Mouse (Mus musculus) inflammation-experienced regulatory T-cells, adult 6 months (primary cell): ENCODE measurements around the gene Tomm20. TPM values are rescaled to one million over a fixed set of nuclear protein-coding genes. Genes with fewer than 3 reads are reported as not detected.
A peak's percentile ranks its signal among the peaks of the same experiment; 100 is the strongest.

Experiments
- ATAC-seq: one replicate; pipeline ENCODE4 v1.8.0; 2017
- polyA plus RNA-seq, 3 experiments: library from polyadenylated mRNA; unstranded; fragments of 100-300 nt; shearing (Covaris generic); gene quantifications; one replicate each; pipeline ENCODE4 v1.2.1; 2017

Gene Tomm20
- polyA plus RNA-seq, 3 experiments from 2014 or later = 36.5 to 96.0 (median 72.6) TPM

DNA sequence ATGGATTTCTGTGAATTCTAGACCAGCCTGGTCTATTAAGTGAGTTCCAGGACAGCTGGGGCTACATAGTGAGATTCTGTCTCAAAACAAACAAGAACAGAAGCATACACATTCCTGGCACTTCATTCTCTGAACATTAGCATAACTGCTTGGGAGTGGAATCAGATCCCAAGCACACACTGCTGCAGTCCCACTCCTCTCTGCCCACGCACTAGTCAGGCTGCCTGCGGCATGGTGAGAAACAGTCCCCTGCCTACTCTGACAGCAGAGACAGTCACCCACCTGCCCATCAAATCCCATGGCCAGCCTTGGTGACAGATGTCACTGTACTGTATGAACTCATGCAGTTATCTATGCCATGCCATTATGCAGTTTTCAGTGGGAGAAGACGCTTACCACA, 15.9 kb upstream of the Tomm20 start:
- no peak for ATAC-seq

DNA sequence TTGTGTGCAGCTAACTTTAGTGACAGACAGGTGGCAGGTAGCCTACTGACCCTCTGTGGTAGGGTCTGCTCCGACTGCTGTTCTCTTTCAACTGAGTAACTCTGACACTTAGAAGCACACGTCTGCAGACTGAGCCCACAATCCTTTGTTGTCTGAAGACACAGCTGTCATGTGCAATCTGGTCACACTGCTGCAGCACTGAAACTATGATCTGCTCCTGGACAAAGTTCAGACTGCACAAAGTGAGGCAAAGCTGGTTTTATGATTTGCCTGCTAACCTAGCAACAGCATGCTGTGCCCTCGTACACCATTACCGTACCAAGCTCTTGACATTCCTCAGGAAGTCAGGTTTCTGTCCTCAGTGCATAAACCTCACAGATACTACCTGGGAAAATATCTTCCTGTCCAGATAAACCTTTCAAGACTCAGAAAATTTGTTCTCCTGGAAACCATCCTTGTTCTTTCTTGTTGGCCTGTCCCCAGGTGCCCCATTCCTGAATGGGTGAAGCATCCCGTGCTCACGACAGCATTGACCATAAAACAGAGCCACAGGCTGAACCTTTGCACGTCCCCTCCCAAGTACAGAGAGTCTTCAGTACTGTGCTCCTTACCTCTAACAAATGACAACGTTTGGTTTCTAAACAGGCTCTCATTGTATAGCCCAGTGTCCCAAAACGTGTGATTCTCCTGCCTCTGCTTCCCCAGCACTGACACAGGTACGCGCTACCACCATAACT, 6.4 kb upstream of the Tomm20 start:
- ATAC-seq = no peak

DNA sequence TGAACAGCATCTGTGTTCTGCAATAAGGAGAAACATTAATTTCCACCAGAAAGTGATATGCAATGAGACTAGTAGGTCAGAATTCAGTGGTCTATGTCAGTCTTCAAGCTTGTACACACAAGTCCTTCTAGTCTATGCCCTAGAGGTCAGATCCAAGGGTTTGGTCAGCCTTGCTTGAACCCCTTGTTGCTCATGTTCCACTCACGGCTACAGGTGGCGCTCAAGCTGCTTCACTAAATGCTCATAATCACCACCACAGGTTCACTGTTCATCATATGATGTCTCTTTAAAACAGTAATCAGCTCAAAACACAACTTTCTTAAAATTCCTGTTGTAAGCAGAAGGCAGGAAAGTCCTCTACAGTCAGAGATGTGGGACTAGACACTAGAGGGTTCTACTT, 3.9 kb upstream of the Tomm20 start:
- no peak for ATAC-seq

DNA sequence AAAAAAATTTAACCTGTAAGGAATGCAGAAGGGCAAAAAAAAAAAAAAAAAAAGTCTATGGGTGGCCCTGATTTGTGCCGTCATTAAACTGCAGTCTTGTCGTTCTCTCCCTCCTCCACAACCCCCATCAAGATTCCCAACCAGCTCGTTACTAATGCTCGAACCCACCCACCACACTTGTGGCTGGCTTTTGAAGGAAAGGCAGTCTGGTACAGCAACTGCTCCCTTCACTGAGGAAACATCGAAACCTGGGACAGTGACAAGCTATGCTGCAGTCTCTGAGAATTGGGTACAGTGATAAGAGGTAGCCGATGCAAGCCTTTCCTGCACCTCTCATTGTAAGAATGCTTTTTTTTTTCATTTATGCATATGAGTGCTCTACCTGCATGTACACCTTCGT, 800 bp upstream of the Tomm20 start:
- ATAC-seq = no peak

DNA sequence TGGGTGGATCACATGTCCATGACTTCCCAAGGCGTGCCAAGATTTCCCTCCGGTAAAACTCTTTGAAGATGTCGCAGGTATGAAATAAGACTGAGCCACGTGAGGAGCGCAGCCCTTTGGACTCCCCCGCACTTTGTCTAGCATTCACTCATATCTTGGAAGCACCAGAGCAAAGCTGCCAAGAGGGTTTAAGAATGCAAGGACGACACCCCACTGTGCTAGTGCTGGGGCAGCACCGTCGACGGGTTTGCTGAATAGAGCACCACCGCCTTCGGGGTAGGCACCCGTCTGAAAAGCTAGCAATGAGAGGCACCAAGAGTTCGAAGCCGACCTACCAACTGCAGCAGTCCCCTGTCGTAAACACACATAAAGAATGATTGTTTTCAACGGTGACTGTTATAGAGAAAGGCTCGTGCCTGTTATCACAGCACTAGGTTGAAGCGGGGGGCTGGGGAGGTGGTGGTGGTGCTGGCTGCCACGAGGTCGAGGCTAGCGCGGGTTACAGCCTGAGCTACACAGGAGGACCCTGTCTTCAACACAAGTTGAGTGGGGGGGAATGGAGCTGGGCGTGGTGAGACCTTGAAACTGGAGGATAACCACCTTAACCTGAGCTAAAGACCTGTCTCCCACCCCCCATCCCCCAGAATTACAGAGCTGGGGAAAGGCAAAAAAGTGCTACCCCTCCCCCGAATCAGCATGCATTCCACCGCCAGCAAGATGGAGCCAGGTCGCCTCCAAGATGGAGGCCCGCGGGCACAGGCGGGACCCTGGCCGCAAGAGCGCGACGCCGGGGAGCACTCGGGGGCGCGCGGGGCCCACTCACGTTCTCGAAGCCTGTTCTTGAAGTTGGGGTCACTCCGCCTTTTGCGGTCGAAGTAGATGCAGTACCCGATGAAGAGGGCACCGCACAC, 608 bp downstream of the Tomm20 start:
- peak; percentile 42 for ATAC-seq

DNA sequence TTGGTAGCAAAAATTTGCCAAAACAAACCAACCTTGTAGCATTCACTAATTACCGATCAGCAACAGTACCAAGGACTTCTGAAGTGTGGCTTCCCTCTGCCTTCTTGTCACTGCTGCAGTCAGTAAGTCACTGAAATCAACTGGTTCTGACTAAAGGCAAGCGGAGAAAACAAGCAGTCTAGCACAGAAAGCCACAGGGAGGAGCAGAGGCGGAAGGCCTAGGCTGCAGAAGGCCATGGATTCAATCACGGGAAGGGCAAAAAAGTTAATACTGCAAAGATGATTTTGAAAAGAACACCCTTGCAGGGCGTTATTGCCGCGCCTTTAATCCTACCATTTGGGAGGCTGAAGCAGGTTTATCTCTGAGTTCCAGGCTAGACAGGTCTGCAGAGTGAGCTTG, 2.1 kb downstream of the Tomm20 start:
- no peak for ATAC-seq

DNA sequence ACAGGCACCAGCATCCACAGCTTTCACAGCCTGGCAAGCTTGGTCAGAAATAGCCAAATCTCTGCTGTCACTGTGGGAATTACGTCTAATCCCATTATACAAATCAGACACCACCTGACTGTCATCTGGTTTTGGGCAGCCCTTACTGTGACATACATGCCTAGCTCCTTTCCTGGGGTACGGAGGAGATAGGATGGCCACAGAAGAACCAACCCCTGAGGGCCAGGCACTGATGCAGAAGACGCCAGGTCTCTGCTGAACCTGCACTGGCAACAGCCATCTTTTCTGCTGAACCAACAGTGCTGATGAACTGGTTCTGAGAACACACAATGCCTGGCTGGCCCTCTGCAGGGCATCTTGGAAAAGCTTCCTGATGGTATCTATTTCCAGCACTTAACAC, 8.3 kb downstream of the Tomm20 start:
- no peak for ATAC-seq

DNA sequence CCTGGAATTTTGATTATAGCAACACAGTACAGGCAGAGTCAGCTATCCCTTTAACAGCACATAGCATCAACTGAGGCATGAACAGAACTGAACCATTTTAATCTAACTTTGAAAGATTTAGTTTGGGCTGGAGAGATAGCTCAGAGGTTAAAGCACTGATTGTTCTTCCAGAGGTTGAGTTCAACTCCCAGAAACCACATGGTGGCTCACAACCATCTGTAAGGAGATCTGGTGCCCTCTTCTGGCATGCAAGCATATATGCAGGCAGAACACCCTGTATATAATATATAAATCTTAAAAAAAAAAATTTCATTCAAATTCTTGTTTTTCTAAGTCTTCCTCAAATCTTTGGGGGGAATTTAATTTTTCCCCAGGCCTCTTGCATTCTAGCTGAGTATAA, 9.7 kb downstream of the Tomm20 start:
- ATAC-seq = peak; percentile 66

DNA sequence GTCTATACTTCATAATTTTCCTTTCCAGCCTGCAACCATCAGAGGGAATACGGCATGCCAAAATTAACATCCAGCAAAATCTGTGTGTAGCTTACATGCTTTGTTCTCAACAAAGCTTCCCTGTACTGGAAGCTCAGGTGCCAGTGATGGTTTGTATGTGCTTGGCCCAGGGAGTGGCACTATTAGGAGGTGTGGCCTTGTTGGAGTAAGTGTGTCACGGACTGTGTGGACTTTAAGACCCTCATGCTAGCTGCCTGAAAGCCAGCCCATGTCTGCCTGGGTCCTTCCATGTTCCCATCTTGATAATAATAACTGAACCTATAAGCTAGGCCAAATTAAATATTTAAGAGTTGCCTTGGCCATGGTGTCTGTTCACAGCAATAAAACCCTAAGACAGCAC, 10.3 kb downstream of the Tomm20 start:
- no peak for ATAC-seq

DNA sequence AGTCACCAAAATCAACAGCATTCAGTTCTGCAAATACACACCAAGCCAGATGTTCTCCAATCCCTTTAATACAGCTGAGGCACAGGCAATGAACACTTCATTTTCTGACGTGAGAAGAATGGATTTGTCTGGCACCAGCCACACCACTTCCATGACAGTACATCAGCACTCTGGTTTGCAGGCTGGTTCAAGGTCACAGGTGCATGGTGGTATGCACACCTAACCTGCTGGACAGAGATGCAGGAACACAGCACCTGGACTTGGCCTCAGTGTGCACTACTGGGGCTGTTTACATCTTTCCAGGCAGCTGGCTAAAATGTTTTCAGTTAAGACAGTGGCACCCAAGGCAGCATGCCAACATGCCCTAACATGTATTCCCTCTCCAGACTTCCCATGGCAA, 13.0 kb downstream of the Tomm20 start:
- no peak for ATAC-seq

DNA sequence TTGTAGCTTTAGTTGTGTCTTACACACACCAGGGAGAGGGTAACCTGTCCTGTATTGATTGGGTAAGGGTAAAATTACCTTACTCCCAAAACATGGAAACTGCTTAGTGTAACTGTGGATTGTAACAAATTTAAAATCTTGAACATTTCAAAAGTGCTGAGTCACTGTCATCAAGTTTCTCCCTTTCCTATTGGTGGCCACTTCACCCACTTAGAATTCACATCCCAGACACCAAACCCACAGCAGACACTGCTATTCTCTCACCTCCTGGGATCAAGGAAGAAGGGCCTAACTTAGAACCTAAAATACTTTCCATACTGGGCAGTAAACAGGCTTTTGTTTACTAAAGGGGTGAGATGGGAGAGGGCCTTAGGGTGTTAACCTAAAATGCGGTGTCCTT, 13.4 kb downstream of the Tomm20 start:
- ATAC-seq = no peak

DNA sequence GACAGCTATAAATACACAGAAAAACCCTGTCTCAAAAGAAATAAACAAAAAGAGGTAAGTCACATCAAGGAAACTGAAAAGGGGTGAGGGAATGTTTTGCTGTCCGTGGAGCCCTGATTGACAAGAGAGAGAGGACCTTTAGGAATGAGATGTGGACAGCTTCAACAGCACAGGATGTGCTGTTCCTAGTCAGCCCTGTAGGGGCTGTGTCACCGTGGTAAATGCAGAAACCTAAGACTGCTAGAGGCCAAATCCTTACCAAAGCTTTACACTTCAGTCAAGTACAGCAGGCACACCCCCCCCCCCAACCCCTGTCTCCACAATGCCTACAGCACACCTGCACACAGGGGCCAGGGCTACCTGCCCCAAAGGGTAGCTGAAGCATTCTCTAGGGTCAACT, 13.9 kb downstream of the Tomm20 start:
- peak; percentile 57 for ATAC-seq

DNA sequence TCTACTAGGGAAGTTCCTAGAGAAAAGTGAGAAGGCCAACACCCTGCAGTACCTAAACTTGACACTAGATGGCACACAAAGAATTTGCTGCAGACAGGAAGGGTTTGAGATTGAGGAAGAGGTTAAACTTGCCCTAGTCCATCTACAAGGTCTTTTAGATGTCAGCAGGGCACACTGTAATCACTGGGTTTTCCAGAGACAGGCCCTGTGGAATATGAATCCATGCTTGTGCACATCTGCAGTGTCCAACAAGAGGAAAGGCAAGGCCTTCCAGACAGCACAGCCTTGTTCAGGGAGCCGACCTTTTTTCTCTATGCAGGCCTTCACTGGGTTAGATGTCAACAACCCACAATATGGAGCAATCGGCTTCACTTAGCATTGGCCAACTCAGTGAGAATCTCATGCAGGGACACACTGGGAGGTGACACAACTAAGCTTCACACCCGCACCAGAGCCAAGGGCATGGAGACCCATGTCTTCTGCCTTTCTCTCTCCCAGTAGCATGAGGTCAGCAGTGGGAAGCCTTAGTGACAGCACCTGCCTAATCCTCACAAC, 16.0 kb downstream of the Tomm20 start:
- peak; percentile 60 for ATAC-seq

DNA sequence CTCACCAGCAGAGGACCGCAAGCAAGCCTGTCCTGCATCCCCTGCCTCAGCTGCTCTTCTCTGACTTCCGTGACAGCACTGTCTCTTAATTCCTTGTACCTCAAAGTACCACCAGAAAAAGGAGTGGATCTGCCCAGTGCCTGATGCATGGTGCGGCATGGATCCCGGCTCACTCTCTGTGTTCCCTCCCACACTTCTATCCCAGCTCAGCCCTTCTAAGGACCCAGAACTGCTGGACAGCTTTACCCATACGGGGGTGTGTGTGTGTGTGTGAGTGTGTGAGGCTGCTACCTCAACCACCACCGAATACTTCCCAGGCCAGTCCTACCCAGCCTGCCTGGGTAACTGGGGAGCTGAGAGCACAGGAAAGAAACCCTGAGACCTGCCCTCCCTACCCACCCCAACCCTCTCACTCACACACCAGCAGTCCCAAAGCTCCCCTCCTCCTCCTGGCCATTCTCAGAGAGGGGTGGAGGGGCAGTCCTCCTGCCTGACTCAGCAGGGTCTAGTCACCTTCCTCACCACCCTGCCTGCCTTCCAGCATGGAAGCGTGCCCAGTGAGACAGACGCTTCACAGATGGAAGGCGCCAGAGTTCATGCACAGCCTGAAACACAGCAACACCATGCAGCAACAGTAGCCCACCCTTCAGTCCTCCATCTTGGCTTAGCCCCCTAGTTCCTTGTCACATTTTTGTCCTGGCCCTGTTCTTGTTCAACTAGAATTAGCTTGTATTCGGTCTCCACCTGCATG, 16.7 kb downstream of the Tomm20 start:
- ATAC-seq = no peak

DNA sequence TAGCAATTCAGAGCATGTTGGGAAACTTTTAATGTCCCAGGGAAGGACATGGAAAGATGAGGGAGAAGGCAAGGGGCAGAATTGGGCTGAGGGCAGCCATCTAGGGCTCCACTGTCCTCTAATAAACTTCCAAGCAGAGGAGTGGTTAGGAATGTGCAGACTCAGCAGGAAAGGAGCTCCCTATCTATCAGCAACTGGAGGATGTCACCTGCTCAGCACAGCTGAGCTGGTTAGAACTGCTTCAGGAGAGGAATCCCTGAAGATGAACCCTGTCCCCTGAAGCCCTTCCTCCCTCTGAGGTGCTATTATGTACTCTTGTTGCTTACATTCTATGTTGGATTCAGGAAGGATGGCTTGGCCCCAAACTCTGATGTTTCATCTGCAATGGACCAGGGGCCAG, 17.6 kb downstream of the Tomm20 start:
- no peak for ATAC-seq

DNA sequence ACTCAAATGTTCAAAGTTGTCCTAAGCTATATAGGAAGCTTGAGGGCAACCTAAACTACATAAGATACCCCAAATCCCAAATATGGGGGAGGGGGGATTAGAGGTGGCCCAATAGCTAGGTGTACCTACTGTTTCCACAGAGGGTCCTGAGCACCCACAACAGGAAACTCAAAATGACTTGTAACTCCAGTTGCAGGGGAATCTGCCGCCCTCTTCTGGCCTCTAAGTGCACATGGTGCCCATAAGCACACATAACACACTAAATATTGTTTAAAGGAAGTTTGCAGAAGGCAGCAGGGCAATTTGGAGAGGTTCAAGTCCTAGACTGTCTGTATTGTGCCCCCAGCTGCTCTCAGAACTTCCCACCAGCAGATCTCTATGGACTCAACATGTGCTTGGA, 18.6 kb downstream of the Tomm20 start:
- ATAC-seq = no peak

DNA sequence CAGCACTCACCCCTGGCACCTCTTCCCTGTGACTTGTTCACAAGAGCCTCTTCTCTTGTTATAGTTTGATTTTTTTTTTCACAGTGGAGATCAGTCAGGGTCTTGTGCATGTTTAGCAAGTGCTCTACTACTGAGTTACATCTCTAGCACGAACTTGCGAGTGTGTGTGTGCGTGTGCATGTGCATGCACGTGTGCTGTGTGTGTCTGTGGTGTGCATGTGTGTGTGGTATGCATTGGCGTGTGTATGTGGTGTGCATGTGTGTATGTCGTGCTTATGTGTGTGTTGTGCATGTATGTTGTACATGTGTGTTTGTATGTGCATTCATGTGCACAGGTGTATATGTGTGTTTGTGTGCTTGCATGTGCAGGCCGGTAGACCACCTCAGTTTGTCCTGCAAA, 22.7 kb downstream of the Tomm20 start:
- no peak for ATAC-seq

DNA sequence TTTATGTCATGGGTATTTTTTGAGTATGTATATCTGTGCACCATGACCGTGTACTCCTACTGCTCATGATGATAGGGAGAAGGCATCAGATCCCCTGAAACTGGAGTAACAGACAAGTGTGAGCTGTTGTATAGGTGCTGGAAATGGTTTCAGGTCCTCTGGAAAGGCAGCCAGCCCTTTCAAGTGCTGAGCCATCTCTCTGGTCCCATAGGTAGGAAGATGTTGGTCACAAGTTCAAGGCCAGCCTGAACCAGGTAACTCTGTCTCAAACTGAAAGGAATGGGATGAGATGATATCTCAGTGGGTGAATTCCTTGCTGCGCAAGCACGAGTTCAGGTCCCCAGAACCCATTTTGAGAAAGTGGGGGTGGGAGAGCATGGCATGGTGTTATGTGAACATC, 24.2 kb downstream of the Tomm20 start:
- ATAC-seq = no peak

DNA sequence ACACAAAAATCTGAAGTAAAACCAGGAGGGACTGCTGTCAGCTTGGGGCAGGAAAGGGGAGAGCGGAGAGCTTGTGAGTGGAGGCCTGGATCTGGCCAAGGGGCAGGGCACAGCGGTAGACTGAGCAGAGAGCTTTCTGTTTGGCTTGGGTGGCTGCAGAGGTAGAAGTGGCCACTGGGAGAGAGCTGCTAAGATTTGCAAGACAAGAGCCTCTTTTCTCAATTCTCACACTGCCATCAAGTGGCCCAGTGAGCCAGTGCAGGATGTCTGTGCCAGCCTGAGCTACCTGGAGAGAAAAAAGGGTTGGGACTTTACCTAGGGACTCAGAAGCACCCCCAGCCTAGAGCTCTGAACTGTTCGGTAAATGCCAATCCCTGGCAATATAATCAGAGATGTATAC, 24.8 kb downstream of the Tomm20 start:
- ATAC-seq = peak; percentile 98

DNA sequence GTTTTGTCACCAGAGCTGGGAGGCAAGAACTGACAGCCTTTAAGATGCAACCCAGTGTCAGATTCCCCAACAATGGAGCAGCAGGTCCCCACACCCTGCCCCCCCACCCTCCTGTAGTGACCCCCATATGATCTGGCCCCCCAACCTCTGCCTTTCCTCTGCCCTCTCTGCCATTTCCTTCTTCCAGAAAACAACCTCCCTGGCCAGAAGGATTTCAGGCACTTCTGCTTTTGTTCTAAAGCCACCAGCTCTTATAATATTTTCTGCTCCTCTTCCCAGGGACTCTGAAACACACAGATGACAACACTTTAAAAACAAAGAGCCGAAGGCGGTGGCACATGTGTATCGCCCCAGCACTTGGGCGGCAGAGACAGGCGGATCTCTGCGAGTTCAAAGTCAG, 25.3 kb downstream of the Tomm20 start:
- no peak for ATAC-seq

DNA sequence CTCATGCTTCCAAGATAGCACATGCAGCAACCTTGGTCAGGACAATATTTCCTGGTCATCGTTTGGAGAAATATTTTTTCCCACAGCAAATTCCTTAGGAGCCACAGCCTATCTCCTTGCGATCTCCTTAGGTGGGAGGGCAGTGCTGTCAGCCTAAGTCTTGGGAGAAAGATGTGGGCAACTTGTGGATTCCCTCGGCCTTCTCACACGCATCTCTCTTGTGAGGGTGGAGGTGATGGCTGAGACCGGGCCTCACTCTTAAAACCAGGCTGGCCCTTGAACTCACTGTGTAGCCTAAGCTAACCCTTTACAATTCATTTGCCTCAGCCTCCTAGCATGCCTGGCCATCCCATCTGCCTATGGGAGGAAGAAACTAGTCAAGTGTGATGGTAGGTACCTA, 25.9 kb downstream of the Tomm20 start:
- no peak for ATAC-seq

DNA sequence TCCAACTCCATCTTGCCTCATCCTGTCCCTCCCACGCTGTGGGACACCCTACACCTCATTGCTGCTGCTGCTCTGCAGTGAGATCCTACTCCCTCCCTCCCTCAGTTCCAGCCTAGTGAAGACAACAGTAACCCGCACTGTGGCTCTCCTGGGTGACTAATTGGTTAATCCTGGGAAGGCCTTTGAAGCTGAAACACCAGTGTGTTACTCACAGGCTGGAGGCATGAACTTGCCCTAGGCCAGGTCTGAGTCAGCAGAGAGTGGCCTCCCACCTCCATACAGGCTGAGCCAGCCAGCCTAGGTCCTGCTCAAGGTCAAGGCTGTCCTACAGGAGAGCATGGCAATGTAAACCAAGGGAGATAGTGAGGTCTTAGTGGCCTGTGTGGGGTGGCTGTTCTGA, 26.4 kb downstream of the Tomm20 start:
- no peak for ATAC-seq

DNA sequence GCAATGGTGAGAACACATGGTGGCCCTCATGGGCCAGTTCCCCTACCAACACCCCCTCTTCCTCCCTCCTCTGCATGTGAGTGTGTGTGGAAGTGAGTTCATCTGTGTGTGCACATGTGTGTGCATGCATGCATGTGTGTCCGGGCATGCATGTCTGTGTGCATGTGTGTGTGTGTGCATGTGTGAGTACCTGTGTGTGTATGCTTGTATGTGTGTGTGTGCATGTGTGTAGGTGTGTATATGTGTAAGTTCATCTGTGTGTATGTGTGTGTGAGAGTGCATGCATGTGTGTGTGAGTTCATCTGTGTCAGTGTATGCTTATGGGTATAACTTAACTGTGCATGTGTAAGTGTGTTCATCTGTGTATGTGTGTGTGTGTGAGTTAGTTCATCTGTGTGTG, 27.3 kb downstream of the Tomm20 start:
- ATAC-seq = no peak
